Mouse (Mus musculus): ENCODE measurements around the gene Miga2.
"Not testable (repeated sequence)": the region's sequence is repeated elsewhere in the genome, so short reads cannot be mapped to it uniquely, and the experiment has no call there.

Gene Miga2

DNA sequence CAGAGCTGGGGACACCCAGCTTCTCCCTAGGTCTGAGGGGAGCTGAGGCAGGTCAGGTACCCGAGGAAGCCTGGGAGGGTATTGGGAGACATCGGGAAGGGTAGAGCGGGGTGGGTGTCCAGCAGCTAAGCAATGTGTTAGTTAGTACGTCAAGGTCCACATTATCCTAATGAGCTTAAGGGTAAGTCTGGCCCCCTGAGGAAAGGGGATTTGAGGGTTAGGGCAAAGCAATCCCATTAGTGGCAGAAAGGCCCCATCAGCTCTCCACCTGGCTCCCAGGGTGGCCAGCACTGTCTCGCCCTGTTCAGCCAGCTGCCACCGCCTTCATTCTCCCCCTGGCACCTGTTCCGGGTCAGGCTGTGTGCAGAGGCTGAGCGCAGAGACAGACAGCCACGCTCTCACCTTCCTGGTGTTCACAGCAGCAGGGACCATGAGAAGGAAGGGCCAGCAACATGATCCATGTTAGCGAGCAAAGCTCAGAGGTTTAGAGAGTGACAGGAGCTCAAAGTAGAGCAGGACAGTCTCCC lies 34.0 kb downstream of the Miga2 start:
- DNase-seq (ENCODE audit: low read depth, low spot score) = no peak

DNA sequence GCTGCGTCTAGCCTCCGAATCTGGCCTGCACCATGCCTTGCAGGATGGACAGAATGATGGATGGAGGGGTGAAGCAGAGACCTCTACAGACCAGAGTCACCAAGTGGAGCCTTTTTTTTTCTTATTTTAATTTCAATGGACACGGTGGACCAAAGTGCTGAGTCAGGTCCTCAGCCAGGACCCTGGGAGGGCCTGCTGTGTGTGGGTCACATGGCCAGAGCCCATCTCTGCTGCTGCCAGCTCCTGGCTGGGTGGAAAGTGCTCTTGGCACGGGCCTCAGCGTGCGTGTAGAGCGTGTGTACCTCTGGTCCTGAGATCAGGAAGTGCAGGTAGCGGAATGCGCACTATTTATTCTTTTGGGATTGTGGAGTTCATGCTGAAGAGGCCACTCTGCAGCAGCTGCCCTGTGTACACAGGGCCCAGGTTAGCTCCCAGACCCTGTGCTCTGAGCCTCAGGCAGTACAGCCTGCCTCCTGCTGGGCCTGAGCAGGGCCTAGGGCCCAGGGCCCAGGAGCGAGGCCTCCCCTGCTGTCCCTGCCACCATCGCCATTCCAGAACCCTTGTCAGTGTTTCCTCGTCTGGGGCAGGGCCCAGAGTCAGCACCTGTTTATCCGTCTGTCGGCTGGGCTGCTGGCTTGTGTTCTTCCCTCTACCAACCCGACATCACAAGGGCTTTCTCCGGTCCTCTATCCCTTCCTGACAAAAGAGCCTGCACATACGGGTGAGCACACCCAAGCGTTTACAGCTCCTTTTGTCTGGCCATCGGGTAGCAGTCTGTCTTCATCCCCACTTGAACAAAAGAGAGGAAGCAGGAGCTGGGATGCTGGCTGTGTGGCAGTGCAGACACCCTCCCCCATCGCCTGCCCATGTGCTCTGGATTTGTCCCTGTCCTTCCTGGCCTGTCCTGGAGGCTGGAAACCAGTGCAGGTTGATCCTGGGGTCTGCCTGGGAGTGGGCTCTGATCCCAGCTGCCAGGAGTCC lies 35.4 kb downstream of the Miga2 start:
- DNase-seq (ENCODE audit: low read depth, low spot score) = peak; percentile 70

DNA sequence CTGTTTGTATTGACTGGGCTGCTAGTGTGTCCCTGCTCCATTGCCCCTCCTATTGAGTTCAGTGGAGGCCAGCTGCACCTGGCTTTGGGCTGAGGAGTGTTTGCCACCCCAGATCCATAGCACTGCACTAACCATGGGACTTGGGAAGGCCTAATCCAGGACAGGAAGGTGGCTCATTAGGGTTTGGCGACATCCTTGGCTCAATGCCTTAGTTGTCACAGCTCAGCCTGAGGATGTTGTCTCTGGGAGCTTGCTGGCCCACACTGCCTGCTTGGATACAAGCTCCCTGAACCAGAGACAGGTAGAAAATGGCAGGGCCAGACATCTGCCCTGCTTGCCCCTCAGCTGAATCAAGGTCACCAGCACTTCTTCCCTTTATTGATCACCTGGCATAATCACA lies 37.5 kb downstream of the Miga2 start:
- DNase-seq (ENCODE audit: low read depth, low spot score) = no peak

DNA sequence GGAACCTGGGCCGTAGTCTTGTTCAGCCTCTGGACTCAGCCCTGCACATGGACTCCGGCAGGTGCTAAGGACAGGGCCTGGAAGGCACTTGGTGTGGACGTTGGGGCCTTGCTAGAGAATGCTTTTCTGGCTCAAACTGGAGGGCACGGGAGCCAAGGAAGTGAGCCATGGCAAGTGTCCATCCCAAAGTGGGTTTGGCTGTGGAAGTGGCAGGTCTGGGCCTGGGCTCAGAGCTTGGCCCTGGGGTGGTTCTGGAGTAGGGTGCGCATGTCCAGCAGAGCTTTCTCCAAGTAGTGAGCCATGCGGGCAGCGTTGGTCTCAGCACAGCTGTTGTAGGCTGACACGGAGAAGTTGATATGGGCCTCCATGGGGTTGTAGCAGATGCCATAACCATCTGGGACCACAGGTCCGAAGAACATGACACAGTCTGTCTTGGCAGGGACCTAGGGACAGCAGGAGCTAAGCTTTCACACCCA lies 38.4 kb downstream of the Miga2 start:
- DNase-seq (ENCODE audit: low read depth, low spot score) = no peak

DNA sequence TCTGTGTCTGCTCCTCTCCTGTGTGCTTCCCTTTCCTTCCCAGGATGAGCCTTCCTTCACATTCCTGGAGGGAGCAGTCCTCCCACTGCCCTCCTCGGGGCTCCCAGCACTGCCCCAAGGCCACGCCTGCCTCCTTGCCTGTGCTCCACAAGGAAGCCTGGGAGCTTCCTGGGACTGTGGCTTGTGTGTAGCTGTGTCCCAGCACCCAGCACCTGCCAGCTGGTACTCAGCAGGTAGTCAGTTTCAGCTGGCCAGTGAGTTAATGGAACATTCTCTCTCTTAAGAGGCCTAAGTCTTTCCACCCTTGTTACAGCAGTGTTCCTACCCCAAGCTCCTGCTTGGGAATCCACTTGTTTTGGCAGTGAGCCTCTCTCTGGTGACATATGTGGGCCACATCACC lies 38.8 kb downstream of the Miga2 start:
- no peak for DNase-seq (ENCODE audit: low read depth, low spot score)

DNA sequence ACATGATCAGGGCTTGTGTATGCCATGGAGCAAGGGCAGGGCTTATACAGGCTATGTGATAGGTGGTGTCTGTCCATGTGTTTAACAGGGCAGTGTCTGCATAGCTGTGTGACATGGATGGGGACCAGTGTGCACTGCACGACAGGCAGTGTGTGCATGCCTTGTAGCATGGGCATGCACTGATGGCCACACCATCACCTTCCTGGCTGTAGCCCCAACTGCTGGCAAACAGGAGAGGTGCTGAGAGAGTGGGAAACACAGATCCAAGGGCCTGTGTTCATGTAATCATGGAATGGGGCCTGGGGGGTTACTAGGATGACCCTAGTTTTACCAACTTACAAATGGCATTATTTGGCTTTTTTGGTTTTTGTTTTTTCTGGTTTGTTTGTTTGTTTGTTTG lies 39.8 kb downstream of the Miga2 start:
- DNase-seq (ENCODE audit: low read depth, low spot score) = no peak

DNA sequence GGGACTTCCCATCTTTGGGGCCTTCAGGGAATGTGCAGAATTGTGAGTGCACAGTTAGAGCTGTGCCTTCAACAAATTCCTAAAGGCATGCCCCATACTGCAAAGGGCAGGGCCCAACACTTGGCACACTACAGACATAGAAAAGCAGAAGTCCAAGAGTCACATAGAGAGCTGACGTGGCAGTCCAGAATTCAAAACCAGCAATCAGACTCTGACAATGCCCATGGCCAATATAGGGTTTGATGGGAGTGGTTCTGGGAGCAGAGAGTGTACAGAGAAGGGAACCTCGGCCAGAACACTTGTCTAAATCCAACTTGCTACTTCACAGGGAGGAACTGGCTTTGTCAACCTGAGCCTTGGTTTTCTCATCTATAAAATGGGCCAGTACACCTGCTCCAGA lies 43.2 kb downstream of the Miga2 start:
- DNase-seq (ENCODE audit: low read depth, low spot score) = no peak

DNA sequence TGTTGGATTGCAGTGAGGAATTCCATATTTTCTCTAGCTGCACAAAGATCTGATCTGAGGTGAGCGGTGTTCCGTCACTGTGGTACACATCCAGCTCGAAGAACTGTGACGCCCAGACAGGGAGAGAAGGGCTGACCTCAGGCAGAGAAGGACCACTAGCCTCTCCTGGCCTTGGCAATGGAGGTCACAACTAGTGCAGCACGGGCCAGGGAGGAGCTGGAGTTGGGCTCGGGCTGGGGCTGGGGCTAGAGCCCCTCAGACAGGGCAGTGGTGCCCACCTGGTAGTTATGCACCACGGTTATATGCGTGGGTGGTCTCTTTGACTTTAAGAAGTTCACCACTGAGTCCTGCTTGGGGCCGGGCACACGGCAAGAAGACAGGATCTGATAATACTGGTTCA lies 43.7 kb downstream of the Miga2 start:
- no peak for DNase-seq (ENCODE audit: low read depth, low spot score)

DNA sequence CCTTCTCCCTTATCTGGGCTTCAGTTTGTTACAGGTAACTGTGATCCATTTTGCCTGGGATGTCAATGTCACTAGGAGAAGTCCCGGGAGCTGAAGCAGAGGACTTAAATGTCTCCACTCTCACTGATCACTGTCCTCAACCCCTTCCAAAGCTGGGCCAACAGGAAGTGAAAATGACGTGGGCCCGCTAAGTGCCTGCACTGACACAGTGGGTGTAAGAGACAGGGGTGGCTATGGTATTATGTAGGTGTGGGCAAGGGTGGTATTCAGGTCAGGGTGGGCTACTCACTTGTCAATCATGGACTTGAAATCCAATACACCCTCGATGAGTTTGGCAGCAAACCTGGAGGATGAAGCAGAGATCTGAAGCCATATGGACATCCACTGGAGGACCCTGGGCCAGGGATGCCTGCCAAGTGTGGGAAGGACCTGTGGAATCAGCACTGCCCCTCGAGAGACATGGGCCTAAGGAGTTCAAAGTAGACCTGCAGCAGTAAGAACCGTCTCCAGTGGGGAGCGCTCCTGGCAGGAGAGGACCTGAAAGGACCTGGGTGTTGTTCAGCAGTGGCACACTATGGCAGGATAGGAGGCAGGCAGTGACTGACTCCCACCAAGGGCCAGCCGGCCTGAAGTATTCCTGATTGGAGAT lies 44.5 kb downstream of the Miga2 start:
- no peak for DNase-seq (ENCODE audit: low read depth, low spot score)

DNA sequence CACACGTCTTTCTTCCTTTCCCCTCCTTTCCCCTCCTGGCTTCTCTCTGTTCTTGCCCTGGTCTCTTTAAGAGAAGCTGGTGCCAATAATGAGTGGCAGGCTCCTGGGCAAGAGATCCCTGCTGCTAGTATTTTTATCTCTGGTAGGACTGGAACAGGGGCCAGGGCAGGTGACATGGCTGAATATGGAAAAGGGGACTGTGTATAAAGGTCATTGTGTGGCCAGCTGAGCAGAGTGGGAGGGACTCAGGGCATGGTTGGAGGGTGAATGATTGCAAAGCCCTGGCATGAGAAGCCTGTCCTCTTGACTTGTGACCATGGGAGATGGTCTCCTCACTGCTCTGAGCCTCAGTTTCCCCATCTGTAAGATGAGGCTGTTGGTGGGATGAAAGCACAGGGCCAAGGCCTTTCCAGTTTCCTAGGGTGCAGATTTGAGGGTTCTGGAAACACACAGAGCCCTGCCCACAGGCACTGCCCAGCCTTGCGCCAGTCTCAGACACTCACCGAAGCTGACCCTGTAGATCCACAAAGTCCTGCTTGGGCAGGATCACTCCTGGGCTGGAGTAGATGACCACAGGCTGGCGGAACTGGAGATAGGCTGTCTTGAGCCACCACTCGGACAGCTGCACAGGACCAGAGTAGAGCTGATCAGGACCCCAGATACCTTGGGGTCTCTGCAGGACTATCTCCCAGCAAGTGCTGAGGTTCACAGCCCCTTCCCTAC lies 45.6 kb downstream of the Miga2 start:
- DNase-seq (ENCODE audit: low read depth, low spot score) = no peak

DNA sequence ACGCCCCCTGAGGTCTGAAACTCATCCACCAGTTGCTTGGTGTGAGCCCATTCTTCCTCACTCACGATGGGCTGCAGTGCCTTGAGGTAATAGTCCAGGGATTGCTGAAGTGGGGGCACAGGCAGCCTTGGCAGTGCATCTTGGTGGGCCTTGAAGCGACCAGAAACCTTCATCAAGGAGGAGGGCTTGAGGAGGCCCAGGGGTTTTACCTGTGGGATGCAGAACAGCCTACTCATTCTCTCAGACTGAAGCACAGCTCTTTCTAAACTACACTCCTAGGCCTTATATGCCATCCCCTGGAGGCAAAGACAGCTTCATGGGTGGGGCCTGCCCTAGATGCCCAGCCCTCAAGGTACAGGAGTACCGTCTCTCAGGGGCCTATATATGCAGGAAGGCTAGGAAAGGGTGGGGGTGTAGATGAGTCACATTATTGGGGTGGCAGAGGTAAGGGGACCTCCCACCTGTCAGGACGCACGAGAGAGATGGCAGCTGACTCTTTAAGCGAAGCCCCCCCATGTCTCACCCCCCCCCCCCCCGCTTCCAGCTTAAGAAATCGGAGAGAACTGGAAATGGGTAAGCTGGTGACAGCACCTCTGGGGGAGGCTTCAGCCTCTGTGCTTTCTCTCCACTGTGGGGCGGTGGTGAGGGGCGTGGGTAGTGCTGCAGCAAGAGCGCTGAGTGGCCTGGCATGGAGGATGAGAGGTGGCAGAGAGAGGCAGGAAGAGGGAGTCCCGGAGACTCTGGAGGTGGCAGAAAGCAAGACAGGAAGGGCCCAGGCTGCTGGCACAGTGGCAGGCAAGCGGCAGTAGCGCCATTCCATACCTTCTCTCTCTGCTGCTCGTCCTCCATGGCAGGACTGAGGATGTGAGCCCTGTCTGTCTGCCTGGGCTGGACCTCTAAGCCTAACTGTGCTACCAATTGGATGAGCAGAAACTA lies 49.3 kb downstream of the Miga2 start:
- no peak for DNase-seq (ENCODE audit: low read depth, low spot score)

DNA sequence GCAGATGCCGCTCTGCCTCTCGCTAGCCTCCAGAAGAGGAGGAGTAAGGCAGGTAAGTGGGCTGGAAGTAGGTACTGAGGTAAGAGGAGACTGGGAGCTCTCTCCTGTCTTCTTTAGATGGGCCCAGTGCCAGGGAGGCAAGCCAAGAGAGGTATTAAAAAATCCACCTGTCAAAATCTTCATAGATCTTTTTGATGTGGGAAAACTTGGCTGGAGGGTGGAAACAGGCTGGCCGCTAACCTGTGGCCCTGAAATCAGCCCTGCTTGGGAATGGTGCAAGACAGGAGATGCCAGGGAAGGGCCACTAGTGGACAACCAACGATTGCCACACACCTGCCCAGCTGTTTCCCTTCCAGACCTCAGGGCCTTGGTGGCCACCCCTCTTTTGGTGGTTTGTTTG lies 50.1 kb downstream of the Miga2 start:
- no peak for DNase-seq (ENCODE audit: low read depth, low spot score)

DNA sequence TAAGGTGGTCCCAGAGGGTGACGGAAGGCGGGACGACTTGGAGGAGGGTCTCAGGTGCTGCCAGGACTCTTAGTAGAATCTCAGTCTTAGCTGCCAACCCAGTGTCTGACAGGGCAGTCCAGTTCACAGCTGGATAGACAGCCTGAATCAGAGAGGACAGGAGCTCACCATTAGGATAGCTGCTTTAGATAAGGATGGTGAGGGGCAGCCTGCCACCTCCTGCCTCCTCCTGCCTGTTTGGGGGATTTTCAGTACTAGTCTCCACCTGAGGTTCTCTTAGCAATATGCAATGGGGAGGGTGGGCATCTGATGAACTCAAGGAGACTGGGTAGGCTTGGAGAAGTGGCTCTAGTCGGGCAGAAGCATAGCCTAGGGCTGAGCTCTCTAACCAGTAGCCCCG lies 50.6 kb downstream of the Miga2 start:
- DNase-seq (ENCODE audit: low read depth, low spot score) = no peak

DNA sequence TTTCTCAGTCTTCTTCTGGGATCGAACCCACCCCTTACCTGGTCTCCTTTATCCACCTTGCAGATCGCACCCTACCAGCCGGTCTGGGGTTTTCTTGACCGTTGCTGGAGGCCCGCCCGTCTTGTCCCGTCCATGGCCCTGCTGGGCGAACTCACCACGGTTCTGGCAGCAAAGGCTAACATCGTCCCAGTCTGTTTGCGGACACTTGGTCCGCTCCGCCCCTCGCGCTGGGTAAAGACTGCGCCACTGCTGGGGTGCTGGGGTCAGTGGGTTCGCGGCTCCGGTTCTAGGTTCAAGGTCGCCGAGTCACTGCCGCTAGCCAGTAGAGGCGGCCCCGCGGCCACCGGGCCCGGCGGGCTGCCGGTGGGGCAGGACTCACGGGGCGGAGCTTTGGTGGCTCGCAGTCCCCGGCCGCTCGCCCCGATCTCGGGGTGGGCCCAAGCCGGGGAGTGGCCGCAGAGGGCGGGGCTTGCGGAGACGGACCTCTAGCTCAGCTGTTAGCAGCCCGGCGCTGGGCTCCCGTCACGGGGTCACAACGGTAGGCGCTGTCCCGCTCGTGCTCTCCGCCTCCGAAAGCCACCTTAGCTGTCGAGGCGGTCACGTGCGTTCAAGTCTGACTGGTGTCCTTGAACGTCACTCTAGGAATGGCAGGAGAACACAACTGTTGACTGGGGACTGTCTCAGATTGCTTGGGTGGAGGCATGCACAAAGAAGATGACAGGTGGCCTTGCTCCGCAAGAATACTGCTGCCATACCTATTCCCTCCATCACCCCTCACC lies 51.3 kb downstream of the Miga2 start, which contains the start of gene Crat:
Crat (minus strand) TSS at position 657 of the 779 bp plus-strand sequence.
- DNase-seq (ENCODE audit: low read depth, low spot score) = peak; percentile 80

DNA sequence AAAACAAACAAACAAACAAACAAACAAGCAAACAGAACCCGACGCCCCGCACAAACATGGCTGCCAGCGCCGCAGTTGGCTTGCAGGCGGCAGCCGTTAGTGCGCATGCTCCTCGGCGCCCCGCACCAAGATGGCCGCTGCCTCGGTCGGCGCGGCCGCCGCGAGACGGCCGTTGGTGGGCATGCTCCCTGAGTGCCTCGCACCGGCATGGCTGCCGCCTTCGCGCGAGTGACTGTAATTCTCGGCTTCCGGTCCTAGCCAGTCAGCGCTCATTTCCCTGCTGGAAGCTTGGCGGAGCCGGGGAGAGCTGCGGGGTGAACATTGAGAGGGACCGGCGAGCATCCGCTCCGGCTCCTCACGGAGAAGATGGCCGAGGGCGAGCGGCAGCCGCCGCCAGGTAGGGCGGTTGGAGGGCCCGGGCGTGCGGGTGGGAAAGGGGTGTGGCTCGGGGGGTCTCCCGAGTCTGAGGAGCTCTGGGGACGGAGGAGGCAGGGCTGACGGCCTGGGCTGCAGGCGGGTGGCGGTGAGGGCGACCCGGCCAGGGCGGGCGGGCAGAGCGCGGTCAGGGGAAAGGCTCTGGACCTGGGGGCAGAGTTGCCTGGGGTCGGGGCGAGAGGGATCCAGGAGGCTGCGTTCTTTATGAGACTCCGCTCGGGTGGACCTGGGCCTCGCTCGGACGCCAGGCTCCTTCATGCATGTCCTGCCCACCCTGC lies 52.1 kb downstream of the Miga2 start, which contains the start of gene Ptpa:
Ptpa (plus strand) TSS at position 104 of the 713 bp plus-strand sequence.
- DNase-seq (ENCODE audit: low read depth, low spot score) = peak; percentile 89

DNA sequence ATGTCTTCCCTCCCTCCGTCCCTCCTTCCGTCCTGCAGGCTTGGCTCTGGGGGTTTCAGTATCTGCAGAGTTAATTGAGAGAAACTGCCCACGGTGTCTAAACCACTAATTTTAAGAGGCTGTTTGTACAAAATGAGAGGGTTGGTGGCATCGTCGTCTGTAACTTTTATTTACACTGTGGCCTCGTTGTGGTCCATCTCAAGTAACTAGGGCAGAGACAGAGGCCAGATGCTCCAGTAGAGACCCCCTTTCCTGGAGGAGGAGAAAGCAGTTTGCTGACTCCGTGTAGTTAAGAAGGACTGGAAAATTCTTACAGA lies 52.6 kb downstream of the Miga2 start:
- no peak for DNase-seq (ENCODE audit: low read depth, low spot score)

DNA sequence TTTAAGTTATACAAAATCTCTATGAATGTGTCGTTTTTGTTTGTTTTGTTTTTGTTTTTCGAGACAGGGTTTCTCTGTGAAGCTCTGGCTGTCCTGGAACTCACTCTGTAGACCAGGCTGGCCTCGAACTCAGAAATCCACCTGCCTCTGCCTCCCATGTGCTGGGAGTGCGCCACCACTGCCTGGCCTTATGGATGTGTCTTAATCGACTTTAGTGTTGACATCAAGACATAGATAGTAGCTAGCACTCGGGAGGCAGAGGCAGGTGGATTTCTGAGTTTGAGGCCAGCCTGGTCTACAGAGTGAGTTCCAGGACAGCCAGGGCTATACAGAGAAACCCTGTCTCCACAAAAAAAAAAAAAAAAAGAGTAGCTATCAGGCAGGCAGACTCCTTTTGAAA lies 53.1 kb downstream of the Miga2 start:
- DNase-seq (ENCODE audit: low read depth, low spot score) = not testable (repeated sequence)

DNA sequence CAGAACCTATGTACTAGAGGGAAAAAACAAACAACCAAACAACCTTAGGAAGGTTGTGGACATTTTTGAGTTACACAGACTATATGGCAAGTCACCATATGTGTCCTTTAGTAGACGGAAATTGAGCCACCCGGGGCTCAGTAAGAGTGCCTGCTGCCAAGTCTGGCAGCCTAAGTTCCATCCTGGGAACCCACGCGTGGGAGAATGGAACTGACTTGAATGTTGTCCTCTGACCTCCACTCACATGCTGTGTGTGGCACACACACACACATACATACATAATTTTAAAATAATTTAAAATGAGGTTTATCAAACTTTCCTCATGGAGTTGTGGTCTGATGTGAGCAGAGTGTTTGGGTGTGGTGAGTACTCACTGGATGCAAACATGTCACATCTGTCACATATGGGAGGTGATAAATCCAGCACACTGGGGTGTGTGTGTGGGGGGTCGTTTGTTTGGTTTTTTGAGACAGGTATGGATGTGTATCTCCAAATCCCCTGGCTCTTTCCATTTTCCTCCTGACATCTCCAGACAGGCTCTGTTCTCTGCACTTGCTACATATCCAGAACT lies 53.6 kb downstream of the Miga2 start:
- no peak for DNase-seq (ENCODE audit: low read depth, low spot score)

DNA sequence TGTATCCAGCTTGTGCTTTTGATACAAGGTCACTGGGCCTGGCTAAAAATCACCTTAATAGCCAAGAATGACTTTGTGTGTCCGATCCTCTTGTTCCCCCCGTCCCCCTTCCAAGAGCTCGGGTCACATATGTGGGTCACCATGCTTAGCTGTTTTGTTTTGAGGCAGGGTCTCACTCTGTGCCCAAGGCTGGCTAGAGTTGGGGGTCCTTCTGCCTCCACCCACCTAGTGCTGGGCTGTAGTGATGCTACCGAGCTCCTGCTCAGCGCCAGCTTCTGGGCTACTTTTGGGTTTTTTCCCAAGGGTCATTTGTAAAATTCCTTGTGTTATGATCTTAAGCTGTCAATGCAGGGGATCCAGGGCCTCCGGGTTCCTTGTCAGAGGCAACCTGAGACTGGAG lies 54.2 kb downstream of the Miga2 start:
- no peak for DNase-seq (ENCODE audit: low read depth, low spot score)

Measured in ES-CJ7 (cell line).